Mouse (Mus musculus) stomach, postnatal 0 days (tissue): ENCODE measurements around the gene Prnd.

Source experiments
- CTCF ChIP-seq: IDR thresholded peaks from 2 replicates; pipeline ENCODE4 v1.5.1; 2016; ENCODE audit warnings: antibody characterized with exemption, low read depth, mild to moderate bottlenecking, moderate library complexity
- EP300 ChIP-seq: optimal IDR thresholded peaks from 2 replicates; pipeline ENCODE3; 2016; ENCODE audit warnings: antibody characterized with exemption

GRCm38 (mm10) chr2:131939404-131940111 is 11.1 kb upstream of the Prnd start:
- TF ChIP-seq CTCF (peak; percentile 88), EP300 (no peak)
